Mouse (Mus musculus): ENCODE measurements around the gene Psmd3. TPM values are rescaled to one million over a fixed set of nuclear protein-coding genes. Genes with fewer than 3 reads are reported as not detected.
A peak's percentile ranks its signal among the peaks of the same experiment; 100 is the strongest.
"Not testable (repeated sequence)": the region's sequence is repeated elsewhere in the genome, so short reads cannot be mapped to it uniquely, and the experiment has no call there.

Gene Psmd3
- polyA plus RNA-seq, 1 experiment from 2014 or later: 208 TPM

- Histone ChIP-seq H3K27me3 (ENCODE audit: control insufficient read depth, insufficient read depth, low read length) (no peaks in the 10 kb centered on the region), H3K4me3 (ENCODE audit: low read depth, low read length) (no peak overlapping the region), H3K9me3 (ENCODE audit: control insufficient read depth, low read length) (peaks cover 4% of the 10 kb centered on the region), H3K27ac (ENCODE audit: low read depth, low read length) (no peak overlapping the region), H3K4me2 (ENCODE audit: low read depth, low read length, severe bottlenecking) (no peak overlapping the region), H3K36me3 (ENCODE audit: control insufficient read depth, insufficient read depth, low read length) (no peaks in the 10 kb centered on the region), H3K9ac (ENCODE audit: low read length) (no peak overlapping the region), H3K4me1 (replicated peaks; ENCODE audit: control insufficient read depth, insufficient read depth, low read length) (no peaks in the 10 kb centered on the region)
- ATAC-seq (replicated peaks; ENCODE audit: low FRiP score): no peak
- WGBS: 80% methylated on average over 3 of the region's 3 CpGs
- no peak for DNase-seq (ENCODE audit: low spot score)
Measured at GRCm38 (mm10) chr11:98734020-98734419, 51.7 kb downstream of the Psmd3 start.

DNA sequence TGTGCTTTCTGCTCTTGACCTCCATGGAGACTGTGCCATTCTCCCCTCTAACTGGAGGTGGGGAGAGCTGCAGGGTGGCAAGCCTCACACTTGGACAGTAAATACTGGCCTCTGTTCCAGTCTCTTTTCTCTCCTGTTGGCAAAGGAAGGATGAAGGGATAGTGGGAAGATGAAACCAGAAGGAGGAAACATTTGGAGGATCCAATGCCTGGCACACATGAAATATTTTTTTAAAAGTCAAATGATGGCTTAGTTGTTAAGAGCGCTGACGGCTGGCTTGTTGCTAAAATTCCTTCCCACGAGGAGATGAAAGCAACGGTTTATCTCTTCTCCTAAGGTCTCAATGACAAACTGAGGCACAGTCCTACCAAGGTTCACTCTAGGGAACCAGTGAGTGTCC, 52.8 kb downstream of the Psmd3 start:
- H3K4me3 ChIP-seq (ENCODE audit: low read depth, low read length): no peak overlapping the region
- WGBS: 92% methylated on average over 4 of the region's 4 CpGs
- DNase-seq (ENCODE audit: low spot score) (no peak), ATAC-seq (replicated peaks; ENCODE audit: low FRiP score) (no peak)
- peaks cover 4% of the 10 kb centered on the region for H3K9me3 ChIP-seq (ENCODE audit: control insufficient read depth, low read length)
- no peak overlapping the region for H3K9ac ChIP-seq (ENCODE audit: low read length)
- H3K4me2 ChIP-seq (ENCODE audit: low read depth, low read length, severe bottlenecking): no peak overlapping the region
- H3K36me3 ChIP-seq (ENCODE audit: control insufficient read depth, insufficient read depth, low read length): no peaks in the 10 kb centered on the region
- no peaks in the 10 kb centered on the region for H3K27me3 ChIP-seq (ENCODE audit: control insufficient read depth, insufficient read depth, low read length)
- H3K27ac ChIP-seq (ENCODE audit: low read depth, low read length): no peak overlapping the region
- H3K4me1 ChIP-seq (replicated peaks; ENCODE audit: control insufficient read depth, insufficient read depth, low read length): peaks cover 3% of the 10 kb centered on the region

DNA sequence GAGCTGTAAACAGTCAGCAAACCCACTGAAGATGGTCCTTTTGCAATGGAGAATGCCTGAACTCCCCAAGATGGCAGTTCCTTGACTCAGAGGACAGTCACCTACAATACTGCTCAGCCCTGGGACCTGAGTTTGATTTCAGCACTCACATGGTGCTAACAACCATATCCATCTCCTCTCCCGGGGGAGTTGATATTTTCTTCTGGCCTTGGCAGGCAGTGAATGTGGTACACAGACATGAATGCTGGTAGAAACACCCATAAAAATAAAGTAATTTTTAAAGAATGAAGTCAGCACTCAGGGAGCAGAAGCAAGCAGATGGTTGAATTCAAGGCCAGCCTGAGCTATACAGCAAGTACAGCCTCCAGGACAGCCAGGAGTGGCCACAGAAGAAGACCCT, 53.8 kb downstream of the Psmd3 start:
- WGBS: 91% methylated on average over 1 of the region's 1 CpGs
- Histone ChIP-seq H3K4me1 (replicated peaks; ENCODE audit: control insufficient read depth, insufficient read depth, low read length) (peaks cover 14% of the 10 kb centered on the region), H3K4me2 (ENCODE audit: low read depth, low read length, severe bottlenecking) (no peak overlapping the region), H3K27me3 (ENCODE audit: control insufficient read depth, insufficient read depth, low read length) (no peaks in the 10 kb centered on the region), H3K27ac (ENCODE audit: low read depth, low read length) (no peak overlapping the region), H3K36me3 (ENCODE audit: control insufficient read depth, insufficient read depth, low read length) (no peaks in the 10 kb centered on the region), H3K4me3 (ENCODE audit: low read depth, low read length) (no peak overlapping the region), H3K9me3 (ENCODE audit: control insufficient read depth, low read length) (peaks cover 4% of the 10 kb centered on the region), H3K9ac (ENCODE audit: low read length) (no peak overlapping the region)
- no peak for DNase-seq (ENCODE audit: low spot score)
- no peak for ATAC-seq (replicated peaks; ENCODE audit: low FRiP score)

GRCm38 (mm10) chr11:98737220-98737619, 54.9 kb downstream of the Psmd3 start:
- H3K27me3 ChIP-seq (ENCODE audit: control insufficient read depth, insufficient read depth, low read length); H3K4me3 ChIP-seq (ENCODE audit: low read depth, low read length); H3K9me3 ChIP-seq (ENCODE audit: control insufficient read depth, low read length); DNase-seq (ENCODE audit: low spot score); H3K27ac ChIP-seq (ENCODE audit: low read depth, low read length); H3K9ac ChIP-seq (ENCODE audit: low read length); H3K36me3 ChIP-seq (ENCODE audit: control insufficient read depth, insufficient read depth, low read length); ATAC-seq (replicated peaks; ENCODE audit: low FRiP score); H3K4me2 ChIP-seq (ENCODE audit: low read depth, low read length, severe bottlenecking): not testable (repeated sequence)
- peaks cover 14% of the 10 kb centered on the region for H3K4me1 ChIP-seq (replicated peaks; ENCODE audit: control insufficient read depth, insufficient read depth, low read length)
- 90% methylated on average over 2 of the region's 2 CpGs for WGBS

GRCm38 (mm10) chr11:98738428-98738911, 56.1 kb downstream of the Psmd3 start:
- Histone ChIP-seq H3K4me3 (ENCODE audit: low read depth, low read length) (no peak overlapping the region), H3K27ac (ENCODE audit: low read depth, low read length) (no peak overlapping the region), H3K27me3 (ENCODE audit: control insufficient read depth, insufficient read depth, low read length) (no peaks in the 10 kb centered on the region), H3K9ac (ENCODE audit: low read length) (no peak overlapping the region), H3K36me3 (ENCODE audit: control insufficient read depth, insufficient read depth, low read length) (no peaks in the 10 kb centered on the region), H3K4me1 (replicated peaks; ENCODE audit: control insufficient read depth, insufficient read depth, low read length) (peaks cover 22% of the 10 kb centered on the region), H3K9me3 (ENCODE audit: control insufficient read depth, low read length) (peaks cover 4% of the 10 kb centered on the region), H3K4me2 (ENCODE audit: low read depth, low read length, severe bottlenecking) (no peak overlapping the region)
- 47% methylated on average over 4 of the region's 4 CpGs for WGBS
- DNase-seq (ENCODE audit: low spot score) (no peak), ATAC-seq (replicated peaks; ENCODE audit: low FRiP score) (no peak)

- Histone ChIP-seq H3K9me3 (ENCODE audit: control insufficient read depth, low read length) (peaks cover 4% of the 10 kb centered on the region), H3K36me3 (ENCODE audit: control insufficient read depth, insufficient read depth, low read length) (no peaks in the 10 kb centered on the region), H3K27me3 (ENCODE audit: control insufficient read depth, insufficient read depth, low read length) (no peaks in the 10 kb centered on the region), H3K27ac (ENCODE audit: low read depth, low read length) (no peak overlapping the region), H3K4me3 (ENCODE audit: low read depth, low read length) (no peak overlapping the region), H3K4me2 (ENCODE audit: low read depth, low read length, severe bottlenecking) (no peak overlapping the region), H3K4me1 (replicated peaks; ENCODE audit: control insufficient read depth, insufficient read depth, low read length) (peaks cover 27% of the 10 kb centered on the region), H3K9ac (ENCODE audit: low read length) (no peak overlapping the region)
- 70% methylated on average over 9 of the region's 9 CpGs for WGBS
- no peak for DNase-seq (ENCODE audit: low spot score)
- ATAC-seq (replicated peaks; ENCODE audit: low FRiP score): no peak
Measured at GRCm38 (mm10) chr11:98738925-98739324, 56.6 kb downstream of the Psmd3 start.

GRCm38 (mm10) chr11:98740026-98740392, 57.7 kb downstream of the Psmd3 start:
- Histone ChIP-seq H3K9ac (ENCODE audit: low read length) (peak overlapping the region; percentile 87), H3K4me2 (ENCODE audit: low read depth, low read length, severe bottlenecking) (peak overlapping the region; percentile 79), H3K36me3 (ENCODE audit: control insufficient read depth, insufficient read depth, low read length) (no peaks in the 10 kb centered on the region), H3K4me3 (ENCODE audit: low read depth, low read length) (peak overlapping the region; percentile 79), H3K4me1 (replicated peaks; ENCODE audit: control insufficient read depth, insufficient read depth, low read length) (peaks cover 33% of the 10 kb centered on the region), H3K27me3 (ENCODE audit: control insufficient read depth, insufficient read depth, low read length) (no peaks in the 10 kb centered on the region), H3K9me3 (ENCODE audit: control insufficient read depth, low read length) (no peaks in the 10 kb centered on the region), H3K27ac (ENCODE audit: low read depth, low read length) (peak overlapping the region; percentile 93)
- ATAC-seq (replicated peaks; ENCODE audit: low FRiP score) (no peak), DNase-seq (ENCODE audit: low spot score) (no peak)
- 13% methylated on average over 8 of the region's 8 CpGs for WGBS

DNA sequence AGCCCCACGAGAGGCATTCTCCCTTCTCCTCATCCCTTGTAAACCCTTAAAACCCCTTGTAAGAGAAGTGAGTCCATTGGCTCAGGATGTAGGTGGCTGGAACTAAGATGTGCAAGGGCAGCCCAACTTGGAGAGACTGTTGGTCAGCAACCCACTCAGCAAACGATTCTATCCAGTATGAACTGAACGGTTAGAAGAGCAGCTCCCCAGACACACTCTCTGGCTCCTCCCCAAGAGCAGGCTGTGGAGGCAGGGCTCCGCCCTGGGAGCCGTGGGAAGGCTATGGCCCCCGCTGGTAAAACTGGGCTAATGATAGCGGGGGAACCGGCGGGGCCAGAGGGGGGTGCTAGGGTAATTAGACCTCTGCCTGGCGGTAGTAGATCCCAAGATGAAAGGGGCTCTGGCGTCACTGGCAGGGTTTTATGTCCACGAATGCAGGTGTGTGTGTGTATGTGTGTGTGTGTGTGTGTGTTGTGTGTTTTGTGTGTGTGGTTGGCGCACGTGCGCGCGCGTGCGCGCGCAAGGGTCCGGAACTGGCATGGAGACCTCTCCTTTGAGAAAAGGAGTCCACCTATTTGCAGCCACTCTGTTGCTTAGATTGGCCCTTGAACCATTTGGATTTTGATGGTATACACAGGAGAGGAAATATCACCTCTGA, 58.2 kb downstream of the Psmd3 start, which contains the start of gene Thra:
Gene Thra (plus strand): TSS at position 246 of the 658 bp plus-strand sequence.
- Histone ChIP-seq H3K9ac (ENCODE audit: low read length) (peak within 1 kb of the TSS; percentile 87), H3K27me3 (ENCODE audit: control insufficient read depth, insufficient read depth, low read length) (no peaks in the 10 kb centered on the region), H3K4me3 (ENCODE audit: low read depth, low read length) (peak within 1 kb of the TSS; percentile 79), H3K4me2 (ENCODE audit: low read depth, low read length, severe bottlenecking) (peak within 1 kb of the TSS; percentile 79), H3K27ac (ENCODE audit: low read depth, low read length) (peak within 1 kb of the TSS; percentile 93), H3K4me1 (replicated peaks; ENCODE audit: control insufficient read depth, insufficient read depth, low read length) (peaks cover 33% of the 10 kb centered on the region), H3K36me3 (ENCODE audit: control insufficient read depth, insufficient read depth, low read length) (no peaks in the 10 kb centered on the region), H3K9me3 (ENCODE audit: control insufficient read depth, low read length) (no peaks in the 10 kb centered on the region)
- WGBS: under 1% methylated on average over 22 of the region's 22 CpGs
- peak; percentile 85 for DNase-seq (ENCODE audit: low spot score)
- peak; percentile 51; the same call in 1 of the 2 replicates for ATAC-seq (replicated peaks; ENCODE audit: low FRiP score)

- DNase-seq (ENCODE audit: low spot score): no peak
- Histone ChIP-seq H3K9me3 (ENCODE audit: control insufficient read depth, low read length) (no peaks in the 10 kb centered on the region), H3K4me2 (ENCODE audit: low read depth, low read length, severe bottlenecking) (peak overlapping the region; percentile 79), H3K36me3 (ENCODE audit: control insufficient read depth, insufficient read depth, low read length) (no peaks in the 10 kb centered on the region), H3K4me3 (ENCODE audit: low read depth, low read length) (peak overlapping the region; percentile 79), H3K4me1 (replicated peaks; ENCODE audit: control insufficient read depth, insufficient read depth, low read length) (peaks cover 37% of the 10 kb centered on the region), H3K27ac (ENCODE audit: low read depth, low read length) (peak overlapping the region; percentile 93), H3K27me3 (ENCODE audit: control insufficient read depth, insufficient read depth, low read length) (no peaks in the 10 kb centered on the region), H3K9ac (ENCODE audit: low read length) (peak overlapping the region; percentile 87)
- WGBS: under 1% methylated on average over 17 of the region's 17 CpGs
- ATAC-seq (replicated peaks; ENCODE audit: low FRiP score): no peak
Measured at GRCm38 (mm10) chr11:98741051-98741620, 58.8 kb downstream of the Psmd3 start.
